Mouse (Mus musculus): ENCODE measurements around the gene Adar. TPM values are rescaled to one million over a fixed set of nuclear protein-coding genes. Genes with fewer than 3 reads are reported as not detected.

Gene Adar
- total and polyA plus RNA-seq, 3 experiments, result 11.5 to 33.1 (median 20.4) TPM

DNA sequence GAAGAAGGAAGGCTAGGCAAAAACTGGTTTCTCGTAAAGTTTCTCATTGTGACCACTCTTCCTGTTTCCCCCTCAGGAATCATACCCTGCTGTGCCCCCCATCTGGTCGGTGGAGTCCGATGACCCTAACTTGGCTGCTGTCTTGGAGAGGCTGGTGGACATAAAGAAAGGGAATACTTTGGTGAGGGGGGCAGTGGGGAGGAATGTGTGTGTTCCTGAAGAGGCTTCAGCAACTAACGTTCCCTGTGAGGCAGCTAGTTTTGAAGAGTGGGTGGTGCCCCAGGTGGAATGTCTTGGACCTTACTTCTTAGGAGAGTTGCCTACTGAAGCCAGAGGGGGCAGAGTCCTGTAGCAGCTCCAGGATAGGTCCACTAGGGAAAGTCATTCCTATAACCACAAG lies 61.2 kb downstream of the Adar start:
- no peak for DNase-seq (ENCODE audit: extremely low read depth)
- dilution Hi-C loops (cut with MboI; ENCODE audit: extremely low pct_ligation_motif_present, extremely low pct_unique_long_range_greater_than_20kb, low sequenced_read_pairs), result no loop called here
- in situ Hi-C loops (cut with MboI; ENCODE audit: low pct_ligation_motif_present, low pct_unique_long_range_greater_than_20kb, low sequenced_read_pairs), result loop anchor here (25.0 kb wide), 1 partner anchor 186 kb away; the partner anchor contains the start of gene Atp8b2
- Histone ChIP-seq H3K4me3 (replicated peaks in 1 of 3; ENCODE audit: low read depth in 2 of 3, low read length in 2 of 3, poor library complexity in 1 of 3) (no peak overlapping the region), H3K27ac (ENCODE audit: insufficient read depth, low read depth) (no peak overlapping the region), H3K4me2 (ENCODE audit: insufficient read depth, low read depth, poor library complexity, severe bottlenecking) (no peak overlapping the region), H3K9ac (ENCODE audit: insufficient read depth, low read depth) (no peak overlapping the region), H3K27me3 (replicated peaks) (no peaks in the 10 kb centered on the region), H3K36me3 (replicated peaks in 1 of 2; ENCODE audit: control insufficient read depth in 1 of 2, insufficient read depth in 1 of 2, low read length in 1 of 2) (peaks cover 44 to 68% of the 10 kb centered on the region in 2 experiments), H3K4me1 (ENCODE audit: control insufficient read depth in 1 of 2, insufficient read depth in 2 of 2) (peaks cover 15 to 39% of the 10 kb centered on the region in 2 experiments; a peak in 3 of 4 replicates), H3K9me3 (replicated peaks; ENCODE audit: low read length) (no peaks in the 10 kb centered on the region), H3K79me2 (replicated peaks; ENCODE audit: control insufficient read depth, extremely low read depth, insufficient read depth, poor library complexity, severe bottlenecking) (peaks cover 27% of the 10 kb centered on the region)
- TF ChIP-seq SMC3 (IDR thresholded peaks at IDR 0.05; ENCODE audit: low read depth, low read length) (no peak), EP300 (IDR thresholded peaks at IDR 0.05; ENCODE audit: low read length) (no peak), USF1 (IDR thresholded peaks at IDR 0.05; ENCODE audit: low read depth, low read length) (no peak), ETS1 (conservative IDR thresholded peaks at IDR 0.05; ENCODE audit: low read depth, low read length) (no peak), MXI1 (IDR thresholded peaks at IDR 0.05; ENCODE audit: low read depth, low read length) (no peak), RCOR1 (conservative IDR thresholded peaks at IDR 0.05; ENCODE audit: low read depth, low read length) (no peak), NRF1 (IDR thresholded peaks at IDR 0.05; ENCODE audit: low read depth, low read length) (no peak), GABPA (IDR thresholded peaks at IDR 0.05; ENCODE audit: insufficient replicate concordance, low read depth, low read length) (no peak), PAX5 (IDR thresholded peaks at IDR 0.05; ENCODE audit: low read length) (no peak), E2F4 (IDR thresholded peaks at IDR 0.05; ENCODE audit: insufficient replicate concordance, low read depth, low read length) (no peak), MYC (IDR thresholded peaks at IDR 0.05; ENCODE audit: low read depth, low read length) (no peak), IRF4 (IDR thresholded peaks at IDR 0.05; ENCODE audit: low read depth, low read length) (no peak), ZKSCAN1 (IDR thresholded peaks at IDR 0.05; ENCODE audit: borderline replicate concordance, low read depth, low read length) (no peak), MEF2A (IDR thresholded peaks at IDR 0.05; ENCODE audit: borderline replicate concordance, low read depth, low read length) (no peak), ZMIZ1 (IDR thresholded peaks at IDR 0.05; ENCODE audit: low read depth, low read length) (no peak), HCFC1 (IDR thresholded peaks at IDR 0.05; ENCODE audit: low read depth, low read length) (no peak), TBP (conservative IDR thresholded peaks at IDR 0.05; ENCODE audit: low read depth, low read length) (no peak), MAX (IDR thresholded peaks at IDR 0.05; ENCODE audit: low read length) (no peak), TCF12 (IDR thresholded peaks at IDR 0.05; ENCODE audit: low read depth, low read length) (no peak)

DNA sequence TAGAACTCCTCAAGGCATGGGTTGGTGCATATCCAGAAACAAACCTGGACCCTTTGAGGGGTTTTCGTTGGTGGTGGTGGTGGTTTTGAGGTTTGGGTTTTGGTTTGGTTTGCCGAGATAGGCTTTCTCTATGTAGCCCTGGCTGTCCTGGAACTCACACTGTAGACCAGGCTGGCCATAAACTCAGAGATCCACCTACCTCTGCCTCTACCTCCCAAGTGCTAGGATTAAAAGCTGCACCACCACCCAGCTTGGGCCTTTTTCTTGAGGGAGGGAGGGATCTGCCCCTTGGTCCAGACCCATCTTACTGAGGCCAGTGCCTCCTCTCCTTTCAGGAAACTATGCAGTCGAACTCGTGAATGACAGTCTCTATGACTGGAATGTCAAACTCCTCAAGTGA lies 65.3 kb downstream of the Adar start:
- H3K4me2 ChIP-seq (ENCODE audit: insufficient read depth, low read depth, poor library complexity, severe bottlenecking), result no peak overlapping the region
- H3K4me3 ChIP-seq (replicated peaks in 1 of 3; ENCODE audit: low read depth in 2 of 3, low read length in 2 of 3, poor library complexity in 1 of 3), result no peak overlapping the region
- no peak for DNase-seq (ENCODE audit: extremely low read depth)
- H3K36me3 ChIP-seq (replicated peaks in 1 of 2; ENCODE audit: control insufficient read depth in 1 of 2, insufficient read depth in 1 of 2, low read length in 1 of 2), result peaks cover 67 to 90% of the 10 kb centered on the region in 2 experiments
- peaks cover 7 to 26% of the 10 kb centered on the region in 2 experiments; a peak in 3 of 4 replicates for H3K4me1 ChIP-seq (ENCODE audit: control insufficient read depth in 1 of 2, insufficient read depth in 2 of 2)
- H3K9ac ChIP-seq (ENCODE audit: insufficient read depth, low read depth), result no peak overlapping the region
- no peaks in the 10 kb centered on the region for H3K27me3 ChIP-seq (replicated peaks)
- dilution Hi-C loops (cut with MboI; ENCODE audit: extremely low pct_ligation_motif_present, extremely low pct_unique_long_range_greater_than_20kb, low sequenced_read_pairs), result no loop called here
- in situ Hi-C loops (cut with MboI; ENCODE audit: low pct_ligation_motif_present, low pct_unique_long_range_greater_than_20kb, low sequenced_read_pairs), result loop anchor here (25.0 kb wide), 1 partner anchor 182 kb away; the partner anchor contains the start of gene Atp8b2
- H3K27ac ChIP-seq (ENCODE audit: insufficient read depth, low read depth), result no peak overlapping the region
- peaks cover 8% of the 10 kb centered on the region for H3K79me2 ChIP-seq (replicated peaks; ENCODE audit: control insufficient read depth, extremely low read depth, insufficient read depth, poor library complexity, severe bottlenecking)
- TF ChIP-seq TBP (conservative IDR thresholded peaks at IDR 0.05; ENCODE audit: low read depth, low read length), result no peak
- TF ChIP-seq BHLHE40 (IDR thresholded peaks at IDR 0.05; ENCODE audit: low read depth, low read length), result no peak
- TF ChIP-seq MAX (IDR thresholded peaks at IDR 0.05; ENCODE audit: low read length), result no peak
- no peak for TF ChIP-seq JUN (IDR thresholded peaks at IDR 0.05; ENCODE audit: insufficient read depth, low read depth, low read length)
- no peak for TF ChIP-seq NRF1 (IDR thresholded peaks at IDR 0.05; ENCODE audit: low read depth, low read length)
- TF ChIP-seq E2F4 (IDR thresholded peaks at IDR 0.05; ENCODE audit: insufficient replicate concordance, low read depth, low read length), result no peak
- TF ChIP-seq POLR2AphosphoS2 (IDR thresholded peaks at IDR 0.05; ENCODE audit: low read depth, low read length), result no peak
- TF ChIP-seq ETS1 (conservative IDR thresholded peaks at IDR 0.05; ENCODE audit: low read depth, low read length), result no peak
- no peak for TF ChIP-seq MYC (IDR thresholded peaks at IDR 0.05; ENCODE audit: low read depth, low read length)
- TF ChIP-seq NELFE (IDR thresholded peaks at IDR 0.05; ENCODE audit: low read depth, low read length), result no peak
- TF ChIP-seq JUND (conservative IDR thresholded peaks at IDR 0.05; ENCODE audit: low read depth, low read length), result no peak
- H3K9me3 ChIP-seq (replicated peaks; ENCODE audit: low read length), result no peaks in the 10 kb centered on the region
